Mouse (Mus musculus): Measurements from ENCODE around the gene Bsn. TPM values are rescaled to one million over a fixed set of nuclear protein-coding genes. Genes with fewer than 3 reads are reported as not detected.

The Bsn gene
- total and polyA plus RNA-seq, 2 experiments = under 0.01 TPM

DNA sequence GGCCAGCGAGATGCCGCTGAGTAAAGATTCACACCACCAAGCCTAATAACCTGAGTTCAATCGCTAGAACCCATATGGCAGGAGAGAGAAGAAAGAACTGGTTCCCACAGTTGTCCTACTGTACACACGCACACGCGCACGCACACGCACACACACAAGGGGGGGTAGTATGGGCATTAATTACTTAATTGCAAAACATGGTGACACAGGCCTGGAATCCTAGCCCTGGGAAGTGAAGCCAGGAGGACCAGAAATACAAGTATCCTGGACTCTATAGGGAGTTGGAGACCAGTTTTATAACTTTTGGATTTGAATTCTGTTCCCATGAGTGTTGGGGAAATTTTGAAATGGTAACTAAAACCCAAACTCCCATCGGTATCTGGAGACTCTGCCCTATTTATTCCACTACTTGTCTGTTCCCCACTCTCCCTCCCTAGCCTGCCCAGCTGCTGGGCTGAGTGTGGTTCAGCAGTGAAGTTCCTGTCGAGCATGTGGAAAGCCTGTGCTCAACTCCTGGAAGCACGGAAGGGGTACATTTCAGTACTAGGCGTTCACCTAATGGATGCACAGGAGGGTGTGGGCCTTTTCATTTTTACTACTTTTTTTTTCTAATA, 29.7 kb upstream of the Bsn start:
- H3K4me1 ChIP-seq (ENCODE audit: control insufficient read depth, insufficient read depth, low read length) = peaks cover 19% of the 10 kb centered on the region
- H3K79me2 ChIP-seq (ENCODE audit: control insufficient read depth, insufficient read depth, low read length) = peaks cover 8% of the 10 kb centered on the region; the same call in 1 of the 2 replicates
- H3K27ac ChIP-seq (replicated peaks; ENCODE audit: insufficient read depth, low read depth, low read length) = no peak overlapping the region
- H3K9ac ChIP-seq (ENCODE audit: low read depth, low read length) = no peak overlapping the region
- WGBS = 96% methylated on average over 12 of the region's 12 CpGs
- peaks cover 15% of the 10 kb centered on the region; the same call in 1 of the 2 replicates for H3K36me3 ChIP-seq (ENCODE audit: control insufficient read depth, insufficient read depth, low read length)
- no peak overlapping the region for H3K4me3 ChIP-seq (ENCODE audit: insufficient read depth, low read depth, low read length)
- no peak for DNase-seq (ENCODE audit: extremely low read depth, low read depth, low spot score)
- H3K27me3 ChIP-seq (ENCODE audit: control insufficient read depth, insufficient read depth, low read length) = no peaks in the 10 kb centered on the region
- TF ChIP-seq POLR2A (IDR thresholded peaks at IDR 0.05; ENCODE audit: extremely low read depth, insufficient read depth, low read length) (no peak), CTCF (IDR thresholded peaks at IDR 0.05; ENCODE audit: low read depth, low read length) (no peak)

DNA sequence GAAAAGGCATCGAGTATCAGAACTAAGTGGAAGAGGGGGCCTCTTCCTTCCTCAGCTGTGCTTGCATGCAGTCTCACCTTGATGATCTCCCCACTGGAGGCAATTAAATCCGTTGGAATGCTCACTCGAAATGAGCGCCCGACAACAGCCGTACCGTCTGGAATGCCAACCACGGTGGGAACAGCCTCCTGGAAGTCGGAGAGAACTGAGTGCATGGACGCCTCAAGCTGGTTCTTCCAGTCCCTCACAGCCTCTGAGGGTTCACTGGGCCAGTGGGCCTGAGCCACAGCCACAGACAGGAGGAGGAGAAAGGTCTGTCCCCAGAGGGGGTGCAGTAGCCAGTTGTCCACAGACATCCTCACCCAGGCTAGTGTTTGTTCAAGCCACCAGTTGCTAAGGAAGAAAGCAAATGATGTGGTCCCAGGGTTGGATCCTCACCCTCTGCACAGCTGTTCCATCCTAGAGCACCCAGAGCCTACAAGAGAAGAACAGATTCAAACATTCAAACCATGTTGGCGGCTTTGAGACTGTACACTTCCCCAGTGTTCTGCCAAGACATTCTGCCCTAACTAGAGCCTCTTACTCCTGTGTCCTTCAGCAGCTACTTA, 27.9 kb upstream of the Bsn start:
- H3K4me1 ChIP-seq (ENCODE audit: control insufficient read depth, insufficient read depth, low read length) = peaks cover 15% of the 10 kb centered on the region
- DNase-seq (ENCODE audit: extremely low read depth, low read depth, low spot score) = no peak
- H3K9ac ChIP-seq (ENCODE audit: low read depth, low read length) = no peak overlapping the region
- TF ChIP-seq POLR2A (IDR thresholded peaks at IDR 0.05; ENCODE audit: extremely low read depth, insufficient read depth, low read length) (no peak), CTCF (IDR thresholded peaks at IDR 0.05; ENCODE audit: low read depth, low read length) (no peak)
- 92% methylated on average over 11 of the region's 11 CpGs for WGBS
- H3K4me3 ChIP-seq (ENCODE audit: insufficient read depth, low read depth, low read length) = no peak overlapping the region
- H3K27me3 ChIP-seq (ENCODE audit: control insufficient read depth, insufficient read depth, low read length) = no peaks in the 10 kb centered on the region
- peaks cover 15% of the 10 kb centered on the region; the same call in 1 of the 2 replicates for H3K36me3 ChIP-seq (ENCODE audit: control insufficient read depth, insufficient read depth, low read length)
- H3K79me2 ChIP-seq (ENCODE audit: control insufficient read depth, insufficient read depth, low read length) = peaks cover 9% of the 10 kb centered on the region; the same call in 1 of the 2 replicates
- no peak overlapping the region for H3K27ac ChIP-seq (replicated peaks; ENCODE audit: insufficient read depth, low read depth, low read length)

DNA sequence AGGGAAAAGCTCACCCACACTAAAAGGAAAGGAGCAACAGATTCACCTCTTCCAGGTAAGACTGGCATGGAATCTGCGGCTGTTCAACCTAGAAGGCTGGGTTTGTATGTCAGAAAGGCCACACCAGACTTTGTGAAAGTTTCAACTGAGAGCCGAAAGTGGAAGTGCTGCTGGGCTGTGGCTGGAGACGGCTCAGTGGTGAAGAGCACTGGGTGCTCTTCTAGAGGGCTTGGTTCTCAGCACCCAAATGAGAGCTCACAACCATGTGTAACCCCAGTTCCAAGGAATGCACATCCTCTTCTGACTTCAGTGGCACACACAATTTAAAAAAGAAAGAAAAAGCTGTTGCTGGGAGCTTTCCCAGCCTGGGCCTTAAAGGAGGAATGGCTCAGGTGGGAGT, 27.2 kb upstream of the Bsn start:
- no peak for TF ChIP-seq CTCF (IDR thresholded peaks at IDR 0.05; ENCODE audit: low read depth, low read length)
- TF ChIP-seq POLR2A (IDR thresholded peaks at IDR 0.05; ENCODE audit: extremely low read depth, insufficient read depth, low read length) = no peak
- WGBS = 94% methylated on average over 3 of the region's 3 CpGs

DNA sequence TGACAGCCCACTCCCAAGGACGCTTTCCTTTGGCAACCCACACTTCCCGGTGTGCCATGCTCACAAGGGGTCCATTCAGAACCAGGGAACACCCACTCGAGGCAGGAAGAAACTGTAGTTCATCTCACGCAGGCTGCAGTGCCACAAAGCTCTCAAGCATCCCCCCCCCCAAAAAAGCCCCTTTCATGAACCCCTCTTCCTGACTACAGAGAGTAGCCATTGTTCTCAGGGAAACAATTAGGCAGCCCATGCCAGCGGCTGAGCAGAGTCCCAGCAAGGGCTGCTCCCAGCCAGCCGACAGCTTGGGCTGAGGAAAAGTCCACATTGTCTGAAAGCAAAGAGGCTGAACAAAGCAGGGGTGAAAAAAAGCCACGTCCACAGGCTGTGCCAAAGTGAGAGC, 22.9 kb upstream of the Bsn start:
- WGBS = 82% methylated on average over 7 of the region's 7 CpGs
- TF ChIP-seq CTCF (IDR thresholded peaks at IDR 0.05; ENCODE audit: low read depth, low read length) = no peak
- TF ChIP-seq POLR2A (IDR thresholded peaks at IDR 0.05; ENCODE audit: extremely low read depth, insufficient read depth, low read length) = no peak
- Histone ChIP-seq H3K9ac (ENCODE audit: low read depth, low read length) (no peak overlapping the region), H3K79me2 (ENCODE audit: control insufficient read depth, insufficient read depth, low read length) (peaks cover 6% of the 10 kb centered on the region; the same call in 1 of the 2 replicates), H3K27ac (replicated peaks; ENCODE audit: insufficient read depth, low read depth, low read length) (no peak overlapping the region), H3K4me3 (ENCODE audit: insufficient read depth, low read depth, low read length) (no peak overlapping the region), H3K27me3 (ENCODE audit: control insufficient read depth, insufficient read depth, low read length) (no peaks in the 10 kb centered on the region), H3K4me1 (ENCODE audit: control insufficient read depth, insufficient read depth, low read length) (no peaks in the 10 kb centered on the region), H3K36me3 (ENCODE audit: control insufficient read depth, insufficient read depth, low read length) (peaks cover 16% of the 10 kb centered on the region)
- DNase-seq (ENCODE audit: extremely low read depth, low read depth, low spot score) = no peak

More for the DNA sequence above, 27.2 kb upstream of the Bsn start:
- no peak overlapping the region for H3K4me3 ChIP-seq (ENCODE audit: insufficient read depth, low read depth, low read length)
- H3K27ac ChIP-seq (replicated peaks; ENCODE audit: insufficient read depth, low read depth, low read length) = no peak overlapping the region
- no peak overlapping the region for H3K9ac ChIP-seq (ENCODE audit: low read depth, low read length)
- H3K27me3 ChIP-seq (ENCODE audit: control insufficient read depth, insufficient read depth, low read length) = no peaks in the 10 kb centered on the region
- peaks cover 10% of the 10 kb centered on the region; the same call in 1 of the 2 replicates for H3K79me2 ChIP-seq (ENCODE audit: control insufficient read depth, insufficient read depth, low read length)
- peaks cover 15% of the 10 kb centered on the region for H3K4me1 ChIP-seq (ENCODE audit: control insufficient read depth, insufficient read depth, low read length)
- peaks cover 15% of the 10 kb centered on the region; the same call in 1 of the 2 replicates for H3K36me3 ChIP-seq (ENCODE audit: control insufficient read depth, insufficient read depth, low read length)
- DNase-seq (ENCODE audit: extremely low read depth, low read depth, low spot score) = no peak

DNA sequence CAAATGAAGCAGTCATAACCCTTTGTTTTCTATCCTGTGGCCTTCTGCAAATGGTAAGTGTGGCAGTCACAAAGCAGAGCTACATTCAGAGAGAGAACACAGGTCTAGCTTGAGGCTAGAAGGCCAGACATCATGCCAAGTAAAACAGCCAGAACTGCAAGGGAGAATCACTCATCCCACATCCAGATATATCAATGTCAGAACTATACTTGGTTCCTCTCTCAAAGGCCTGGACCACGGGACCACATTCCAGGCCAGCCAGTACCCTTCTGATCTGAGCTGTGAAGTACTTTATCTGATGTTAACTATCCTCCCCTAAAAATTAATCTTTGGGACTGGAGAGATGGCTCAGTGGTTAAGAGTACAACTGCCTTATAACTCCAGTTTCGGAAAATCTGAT, 22.2 kb upstream of the Bsn start:
- Histone ChIP-seq H3K27me3 (ENCODE audit: control insufficient read depth, insufficient read depth, low read length) (no peaks in the 10 kb centered on the region), H3K27ac (replicated peaks; ENCODE audit: insufficient read depth, low read depth, low read length) (no peak overlapping the region), H3K79me2 (ENCODE audit: control insufficient read depth, insufficient read depth, low read length) (peaks cover 6% of the 10 kb centered on the region; the same call in 1 of the 2 replicates), H3K4me1 (ENCODE audit: control insufficient read depth, insufficient read depth, low read length) (no peaks in the 10 kb centered on the region), H3K36me3 (ENCODE audit: control insufficient read depth, insufficient read depth, low read length) (peaks cover 15% of the 10 kb centered on the region), H3K9ac (ENCODE audit: low read depth, low read length) (no peak overlapping the region), H3K4me3 (ENCODE audit: insufficient read depth, low read depth, low read length) (no peak overlapping the region)
- TF ChIP-seq CTCF (IDR thresholded peaks at IDR 0.05; ENCODE audit: low read depth, low read length) (no peak), POLR2A (IDR thresholded peaks at IDR 0.05; ENCODE audit: extremely low read depth, insufficient read depth, low read length) (no peak)
- no peak for DNase-seq (ENCODE audit: extremely low read depth, low read depth, low spot score)
- WGBS = 97% methylated on average over 2 of the region's 2 CpGs

DNA sequence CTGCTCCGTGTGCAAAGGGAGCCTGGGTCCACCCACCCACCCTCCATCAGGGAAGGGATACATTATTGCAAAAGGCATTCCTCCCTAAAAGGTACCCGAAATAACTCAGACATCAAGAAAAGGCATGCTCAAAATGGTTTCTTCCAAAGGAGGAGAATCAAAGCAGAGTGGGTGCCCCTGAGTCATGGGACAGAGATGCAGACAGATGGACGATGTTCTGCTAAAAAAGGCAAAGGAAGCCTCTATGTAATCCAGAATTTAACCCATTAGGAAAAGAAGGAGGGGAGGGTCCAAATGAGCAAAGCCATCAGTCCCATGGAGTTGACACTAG, 15.4 kb upstream of the Bsn start:
- H3K27ac ChIP-seq (replicated peaks; ENCODE audit: insufficient read depth, low read depth, low read length) = no peak overlapping the region
- no peak for DNase-seq (ENCODE audit: extremely low read depth, low read depth, low spot score)
- no peaks in the 10 kb centered on the region for H3K79me2 ChIP-seq (ENCODE audit: control insufficient read depth, insufficient read depth, low read length)
- no peak overlapping the region for H3K9ac ChIP-seq (ENCODE audit: low read depth, low read length)
- no peak for TF ChIP-seq POLR2A (IDR thresholded peaks at IDR 0.05; ENCODE audit: extremely low read depth, insufficient read depth, low read length)
- no peak for TF ChIP-seq CTCF (IDR thresholded peaks at IDR 0.05; ENCODE audit: low read depth, low read length)
- peaks cover 8% of the 10 kb centered on the region for H3K36me3 ChIP-seq (ENCODE audit: control insufficient read depth, insufficient read depth, low read length)
- H3K4me3 ChIP-seq (ENCODE audit: insufficient read depth, low read depth, low read length) = no peak overlapping the region
- no peaks in the 10 kb centered on the region for H3K27me3 ChIP-seq (ENCODE audit: control insufficient read depth, insufficient read depth, low read length)
- WGBS = 85% methylated on average over 3 of the region's 3 CpGs
- peaks cover 3% of the 10 kb centered on the region; the same call in 1 of the 2 replicates for H3K4me1 ChIP-seq (ENCODE audit: control insufficient read depth, insufficient read depth, low read length)
